In the genomic region with DNA sequence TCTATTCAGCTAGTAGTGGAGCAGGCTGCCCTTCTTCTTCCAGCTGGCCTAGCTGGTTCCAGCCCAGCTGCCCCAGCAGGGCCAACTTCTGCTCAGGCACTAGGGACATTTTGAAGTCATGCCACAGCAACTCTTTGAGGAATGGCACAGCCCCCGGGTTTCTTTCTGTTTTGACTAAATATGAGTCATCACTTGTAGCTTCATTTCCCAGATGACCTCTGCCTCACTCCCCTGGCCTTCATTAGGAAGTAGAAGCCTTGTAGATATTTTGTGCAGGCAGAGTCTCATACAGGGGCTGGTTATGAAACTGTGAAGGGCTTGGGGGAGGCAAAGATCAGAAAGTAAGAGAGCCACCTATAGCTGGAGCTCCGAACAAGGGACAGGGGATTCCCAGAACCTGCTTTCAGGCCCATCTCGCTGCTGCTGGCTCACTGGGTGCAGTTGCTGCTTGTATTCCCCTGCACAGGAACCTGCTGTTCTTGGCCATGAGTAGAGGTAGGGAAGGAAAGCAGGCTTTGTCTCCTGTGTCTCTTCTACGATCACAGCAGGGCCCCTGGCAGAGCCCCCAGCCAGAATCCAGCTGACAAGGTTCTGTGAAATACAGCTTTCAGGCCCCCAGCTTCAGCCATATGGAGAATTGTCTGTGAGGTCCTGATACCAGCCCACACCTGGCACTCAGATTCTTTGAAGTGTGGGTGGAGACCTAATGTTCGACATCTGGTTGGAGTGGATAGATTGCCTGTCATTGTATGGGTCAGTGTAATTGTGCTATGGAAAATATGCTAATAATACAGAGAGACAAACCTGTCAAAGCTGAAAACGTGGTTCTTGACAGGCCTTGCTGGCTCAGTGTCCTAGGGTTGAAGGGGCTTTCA, we compare ENCODE assay signal across 8 mouse cellular contexts. TPM values are rescaled to one million over a fixed set of nuclear protein-coding genes. Genes with fewer than 3 reads are reported as not detected.
A peak's percentile ranks its signal among the peaks of the same experiment; 100 is the strongest.
DNase-seq lines count a peak whose midpoint lies in the region; ATAC-seq and TF ChIP-seq lines count a peak whose summit lies in the region.

No protein-coding gene starts in this region.

- intact Hi-C loops in heart, postnatal 14 days (cut with DNase I): no loop called here

- no peaks in the 10 kb centered on the region for H3K9me3 ChIP-seq in embryonic facial prominence, embryonic 12.5 days
- H3K9me3 ChIP-seq in limb, embryonic 11.5 days (ENCODE audit: control insufficient read depth, low read length): no peaks in the 10 kb centered on the region

- peaks cover 87% of the 10 kb centered on the region for H3K79me2 ChIP-seq in myocyte (ENCODE audit: control insufficient read depth, insufficient read depth)

- H3ac ChIP-seq in myocyte (ENCODE audit: control insufficient read depth, insufficient read length): no peak overlapping the region

- no peaks in the 10 kb centered on the region for H3K36me3 ChIP-seq in embryonic facial prominence, embryonic 12.5 days
- H3K36me3 ChIP-seq in limb, embryonic 11.5 days (ENCODE audit: control insufficient read depth, insufficient read depth, low read length): no peaks in the 10 kb centered on the region
- no peaks in the 10 kb centered on the region for H3K36me3 ChIP-seq in myocyte (ENCODE audit: control insufficient read depth, insufficient read depth)

- no peak overlapping the region for H3K27ac ChIP-seq in embryonic facial prominence, embryonic 12.5 days
- 0 out of 2 replicates have a peak overlapping the region, but pooled peaks have one; percentile 47 for H3K27ac ChIP-seq in limb, embryonic 11.5 days (replicated peaks; ENCODE audit: low read depth, low read length)

- 72% methylated on average over 6 of the region's 6 CpGs for WGBS in embryonic facial prominence, embryonic 12.5 days
- 69% methylated on average over 6 of the region's 6 CpGs for WGBS in limb, embryonic 11.5 days

- peak overlapping the region; percentile 4; the same call in 1 of the 2 replicates for H3K9ac ChIP-seq in embryonic facial prominence, embryonic 12.5 days
- no peak overlapping the region for H3K9ac ChIP-seq in limb, embryonic 11.5 days (ENCODE audit: low read length)

- H3K4me2 ChIP-seq in embryonic facial prominence, embryonic 12.5 days (replicated peaks): no peak overlapping the region
- H3K4me2 ChIP-seq in limb, embryonic 11.5 days (ENCODE audit: low read depth, severe bottlenecking): no peak overlapping the region
- peak overlapping the region; percentile 77 for H3K4me2 ChIP-seq in myocyte (ENCODE audit: low read depth)

- H3K4me1 ChIP-seq in embryonic facial prominence, embryonic 12.5 days: peaks cover 38% of the 10 kb centered on the region
- H3K4me1 ChIP-seq in limb, embryonic 11.5 days (ENCODE audit: control insufficient read depth, insufficient read depth, low read length): peaks cover 19% of the 10 kb centered on the region

- H3K27me3 ChIP-seq in embryonic facial prominence, embryonic 12.5 days: no peaks in the 10 kb centered on the region
- H3K27me3 ChIP-seq in limb, embryonic 11.5 days (ENCODE audit: control insufficient read depth, insufficient read depth, low read length): no peaks in the 10 kb centered on the region
- no peaks in the 10 kb centered on the region for H3K27me3 ChIP-seq in myocyte (ENCODE audit: control insufficient read depth, insufficient read depth, insufficient read length)

- no peak overlapping the region for H3K4me3 ChIP-seq in embryonic facial prominence, embryonic 12.5 days
- no peak overlapping the region for H3K4me3 ChIP-seq in limb, embryonic 11.5 days (ENCODE audit: low read depth, low read length)
- H3K4me3 ChIP-seq in myocyte: no peak overlapping the region

- DNase-seq in cerebellum, adult 11 months: no peak
- peak; percentile 68 for DNase-seq in NIH3T3 (ENCODE audit: low read depth)
- peak; percentile 13 to 28 for DNase-seq in heart, postnatal 14 days
- no peak for DNase-seq in limb, embryonic 11.5 days (ENCODE audit: low spot score)
- no peak for DNase-seq in embryo, embryonic 10 days (ENCODE audit: low spot score)

- peak; percentile 12; the same call in 1 of the 2 replicates for ATAC-seq in cerebellum, adult (ENCODE audit: insufficient number of reproducible peaks, low FRiP score, low TSS enrichment)
- no peak for ATAC-seq in embryonic facial prominence, embryonic 12.5 days (ENCODE audit: insufficient number of reproducible peaks, insufficient read depth, low FRiP score, low TSS enrichment)
- ATAC-seq in limb, embryonic 11.5 days (ENCODE audit: insufficient number of reproducible peaks, low FRiP score, low TSS enrichment, low read depth): peak; percentile 39; the same call in 1 of the 2 replicates

- TF ChIP-seq POLR2A in myocyte (IDR thresholded peaks at IDR 0.05; ENCODE audit: insufficient read length, low read depth): no peak

TF ChIP-seq in myocyte, 11 proteins besides CTCF, POLR2A, EP300 and RAD21:
- no peak for TF ChIP-seq E2F4 (IDR thresholded peaks at IDR 0.05; ENCODE audit: insufficient read depth)
- peak in 1 of 3 experiments; percentile 56 for TF ChIP-seq MYOD1 (IDR thresholded peaks at IDR 0.05; ENCODE audit: control insufficient read depth in 1 of 3, insufficient read length in 2 of 3, low read depth in 2 of 3)
- TF ChIP-seq MYOG (IDR thresholded peaks at IDR 0.05; ENCODE audit: control insufficient read depth in 1 of 3, insufficient read depth in 1 of 3, insufficient read length in 2 of 3, low read depth in 2 of 3): peak in 1 of 3 experiments; percentile 47
- TF ChIP-seq SRF (IDR thresholded peaks at IDR 0.05; ENCODE audit: control insufficient read depth, insufficient read length, low read depth): no peak

RNA-seq across cellular contexts. Expression of gene Nck2, which starts 30.4 kb away (rescaled TPM):
- polyA plus RNA-seq in embryonic facial prominence, embryonic 12.5 days (2016; fragmentation: Nextera tagmentation; extraction: Ambion mirVana): 57.5 and 62.5 TPM in 2 replicates
- 10 to 100 TPM; 21.0 to 22.4 TPM for total RNA-seq in heart, postnatal 14 days (2021)
- polyA plus RNA-seq in limb, embryonic 11.5 days (2014; fragmentation: Nextera tagmentation; extraction: Ambion mirVana): 53.2 and 56.7 TPM in 2 replicates
- polyA plus RNA-seq in myocyte (2012; fragmentation: generic; extraction: Trizol): 18.4 TPM

Comparison
In these comparisons a context has a peak if more than half of its experiments do, and no peak if none do; other contexts are left out.
1. DNase-seq: peak in NIH3T3 (single experiment) and heart, postnatal 14 days (2 of 2); none in cerebellum, adult 11 months (single experiment), limb, embryonic 11.5 days (single experiment) and embryo, embryonic 10 days (single experiment).